Mouse (Mus musculus) megakaryocyte, embryonic 14.5 days (primary cell): ENCODE measurements around the gene Tns2.

ENCODE experiments used
- FLI1 ChIP-seq: IDR thresholded peaks from 2 replicates; pipeline ENCODE4 v1.6.1; 2012; ENCODE audit warnings: low read length, inconsistent platforms, mixed read lengths
- GATA1 ChIP-seq: IDR thresholded peaks from 3 replicates; pipeline ENCODE4 v1.6.1; 2012; ENCODE audit warnings: mixed read lengths, low read length, inconsistent platforms, borderline replicate concordance

- TF ChIP-seq GATA1 (no peak), FLI1 (no peak)
Observed at GRCm38 (mm10) chr15:102105764-102106730, 5.8 kb downstream of the Tns2 start.
